Comparison of ENCODE assay signal across 8 mouse cellular contexts in genomic region chr3:134629166-134630134, GRCm38 (mm10).
DNase-seq lines count a peak whose midpoint lies in the region; ATAC-seq and TF ChIP-seq lines count a peak whose summit lies in the region.

No protein-coding gene starts in this region.

- intact Hi-C loops in left cerebral cortex, postnatal 4 days (cut with DNase I): loop anchor here (2.0 to 10.0 kb wide), 4 partner anchors 395 to 1515 kb away; partner anchors contain the start of genes Cxxc4 and Ppa2

- peak; percentile 19 to 30 for DNase-seq in cerebellum, postnatal 14 days
- DNase-seq in MN1 (ENCODE audit: low spot score): peak; percentile 83
- DNase-seq in forebrain, embryonic 11.5 days (ENCODE audit: low spot score): peak; percentile 66
- DNase-seq in hindbrain, embryonic 14.5 days (ENCODE audit: low spot score): peak; percentile 88
- peak; percentile 17 for DNase-seq in left cerebral cortex, postnatal 4 days
- no peak for DNase-seq in cerebellum, adult 9-11 months

- no peaks in the 10 kb centered on the region for H3K9me3 ChIP-seq in forebrain, embryonic 11.5 days (ENCODE audit: control insufficient read depth, low read length)
- H3K9me3 ChIP-seq in hindbrain, embryonic 14.5 days (ENCODE audit: control insufficient read depth, low read length): no peaks in the 10 kb centered on the region

- no peak overlapping the region for H3ac ChIP-seq in myocyte (ENCODE audit: control insufficient read depth, insufficient read length)

- no peak for TF ChIP-seq POLR2A in myocyte (IDR thresholded peaks at IDR 0.05; ENCODE audit: insufficient read length, low read depth)

- H3K4me3 ChIP-seq in forebrain, embryonic 11.5 days (ENCODE audit: low read depth, low read length): no peak overlapping the region
- H3K4me3 ChIP-seq in hindbrain, embryonic 14.5 days (replicated peaks; ENCODE audit: low read length): peak overlapping the region; percentile 14; the same call in 1 of the 2 replicates
- H3K4me3 ChIP-seq in myocyte: no peak overlapping the region

- H3K79me2 ChIP-seq in myocyte (ENCODE audit: control insufficient read depth, insufficient read depth): no peaks in the 10 kb centered on the region

- H3K27ac ChIP-seq in forebrain, embryonic 11.5 days (ENCODE audit: low read depth, low read length): no peak overlapping the region
- peak overlapping the region; percentile 84 for H3K27ac ChIP-seq in hindbrain, embryonic 14.5 days

- no peaks in the 10 kb centered on the region for H3K36me3 ChIP-seq in forebrain, embryonic 11.5 days (ENCODE audit: control insufficient read depth, insufficient read depth, low read length)
- no peaks in the 10 kb centered on the region for H3K36me3 ChIP-seq in hindbrain, embryonic 14.5 days (replicated peaks; ENCODE audit: control insufficient read depth, insufficient read depth)
- H3K36me3 ChIP-seq in myocyte (ENCODE audit: control insufficient read depth, insufficient read depth): no peaks in the 10 kb centered on the region

- WGBS in forebrain, embryonic 11.5 days: 40% methylated on average over 16 of the region's 16 CpGs
- 26% methylated on average over 16 of the region's 16 CpGs for WGBS in hindbrain, embryonic 14.5 days

- ATAC-seq in cerebellum, adult (ENCODE audit: insufficient number of reproducible peaks, low FRiP score, low TSS enrichment): no peak
- peak; percentile 69; the same call in 1 of the 2 replicates for ATAC-seq in forebrain, embryonic 11.5 days (replicated peaks; ENCODE audit: low FRiP score)
- ATAC-seq in hindbrain, embryonic 14.5 days (ENCODE audit: low FRiP score): peak; percentile 82

- no peak overlapping the region for H3K9ac ChIP-seq in forebrain, embryonic 11.5 days (ENCODE audit: low read length)
- peak overlapping the region; percentile 57 for H3K9ac ChIP-seq in hindbrain, embryonic 14.5 days

- no peak overlapping the region for H3K4me2 ChIP-seq in forebrain, embryonic 11.5 days (ENCODE audit: low read depth, low read length, severe bottlenecking)
- H3K4me2 ChIP-seq in hindbrain, embryonic 14.5 days (replicated peaks): peak overlapping the region; percentile 49
- peak overlapping the region; percentile 81 for H3K4me2 ChIP-seq in myocyte (ENCODE audit: low read depth)

- H3K4me1 ChIP-seq in forebrain, embryonic 11.5 days (replicated peaks; ENCODE audit: control insufficient read depth, insufficient read depth, low read length): 0 out of 2 replicates have a peak, but pooled peaks cover 2% of the 10 kb centered on the region
- H3K4me1 ChIP-seq in hindbrain, embryonic 14.5 days (replicated peaks; ENCODE audit: control insufficient read depth, insufficient read depth, low read length): no peaks in the 10 kb centered on the region

- H3K27me3 ChIP-seq in forebrain, embryonic 11.5 days (ENCODE audit: control insufficient read depth, insufficient read depth, low read length): no peaks in the 10 kb centered on the region
- no peaks in the 10 kb centered on the region for H3K27me3 ChIP-seq in hindbrain, embryonic 14.5 days (ENCODE audit: control insufficient read depth, insufficient read depth, low read length)
- H3K27me3 ChIP-seq in myocyte (ENCODE audit: control insufficient read depth, insufficient read depth, insufficient read length): no peaks in the 10 kb centered on the region

TF ChIP-seq in myocyte, 11 proteins besides CTCF, POLR2A, EP300 and RAD21:
- TF ChIP-seq E2F4 (IDR thresholded peaks at IDR 0.05; ENCODE audit: insufficient read depth) (no peak), CEBPB (IDR thresholded peaks at IDR 0.05; ENCODE audit: insufficient read depth, poor library complexity, severe bottlenecking) (0 out of 2 replicates have a peak, but pooled peaks have one; percentile 28)
